Mouse (Mus musculus) ES-Bruce4 (cell line): ENCODE data around the gene Nxt1. TPM values are rescaled to one million over a fixed set of nuclear protein-coding genes. Genes with fewer than 3 reads are reported as not detected.

Experiments
- H3K27ac ChIP-seq: 2 replicates; pipeline ENCODE4 v1.5.1; 2012; ENCODE audit warnings: low read length, inconsistent platforms; ENCODE audit not compliant: insufficient read depth
- H3K27me3 ChIP-seq: 2 replicates; pipeline ENCODE4 v1.6.1; 2012; ENCODE audit warnings: mild to moderate bottlenecking, low read length, inconsistent platforms; ENCODE audit not compliant: control insufficient read depth, poor library complexity, insufficient read depth, severe bottlenecking
- H3K36me3 ChIP-seq: 2 replicates; pipeline ENCODE4 v1.6.1; 2012; ENCODE audit warnings: inconsistent platforms, mild to moderate bottlenecking, low read length, moderate library complexity; ENCODE audit not compliant: control insufficient read depth, poor library complexity, insufficient read depth, severe bottlenecking
- H3K4me1 ChIP-seq: one replicate; pipeline ENCODE4 v1.8.1; 2011; ENCODE audit warnings: low read length; ENCODE audit not compliant: control insufficient read depth, insufficient read depth
- H3K4me3 ChIP-seq: 2 replicates; pipeline ENCODE4 v1.5.1; 2011; ENCODE audit warnings: low read depth, mild to moderate bottlenecking, low read length
- H3K9ac ChIP-seq: 2 replicates; pipeline ENCODE4 v1.6.1; 2012; ENCODE audit warnings: low read depth, mild to moderate bottlenecking, inconsistent platforms; ENCODE audit not compliant: poor library complexity, severe bottlenecking
- H3K9me3 ChIP-seq: replicated peaks from 2 replicates; pipeline ENCODE4 v1.6.1; 2012; ENCODE audit warnings: mild to moderate bottlenecking, low read length, inconsistent platforms; ENCODE audit not compliant: control insufficient read depth, poor library complexity, insufficient read depth, severe bottlenecking
- CTCF ChIP-seq: IDR thresholded peaks from one replicate; pipeline ENCODE4 v1.8.1; 2011; ENCODE audit warnings: low read depth, low read length
- EP300 ChIP-seq: IDR thresholded peaks from 2 replicates; pipeline ENCODE4 v1.6.1; 2011; ENCODE audit warnings: low read depth, low read length; ENCODE audit not compliant: insufficient read depth
- POLR2A ChIP-seq: IDR thresholded peaks from one replicate; pipeline ENCODE4 v1.8.1; 2011; ENCODE audit warnings: low read length; ENCODE audit not compliant: insufficient read depth
- polyA plus RNA-seq: library from polyadenylated mRNA; stranded (reverse); fragments of >200 nt; gene quantifications from 2 replicates; pipeline ENCODE4 v1.2.4, GENCODE M21; 2011; ENCODE audit warnings: low read depth; ENCODE audit not compliant: missing spikeins, insufficient read depth, insufficient read length

Gene Nxt1
- polyA plus RNA-seq, 1 experiment = 48.0 TPM

DNA sequence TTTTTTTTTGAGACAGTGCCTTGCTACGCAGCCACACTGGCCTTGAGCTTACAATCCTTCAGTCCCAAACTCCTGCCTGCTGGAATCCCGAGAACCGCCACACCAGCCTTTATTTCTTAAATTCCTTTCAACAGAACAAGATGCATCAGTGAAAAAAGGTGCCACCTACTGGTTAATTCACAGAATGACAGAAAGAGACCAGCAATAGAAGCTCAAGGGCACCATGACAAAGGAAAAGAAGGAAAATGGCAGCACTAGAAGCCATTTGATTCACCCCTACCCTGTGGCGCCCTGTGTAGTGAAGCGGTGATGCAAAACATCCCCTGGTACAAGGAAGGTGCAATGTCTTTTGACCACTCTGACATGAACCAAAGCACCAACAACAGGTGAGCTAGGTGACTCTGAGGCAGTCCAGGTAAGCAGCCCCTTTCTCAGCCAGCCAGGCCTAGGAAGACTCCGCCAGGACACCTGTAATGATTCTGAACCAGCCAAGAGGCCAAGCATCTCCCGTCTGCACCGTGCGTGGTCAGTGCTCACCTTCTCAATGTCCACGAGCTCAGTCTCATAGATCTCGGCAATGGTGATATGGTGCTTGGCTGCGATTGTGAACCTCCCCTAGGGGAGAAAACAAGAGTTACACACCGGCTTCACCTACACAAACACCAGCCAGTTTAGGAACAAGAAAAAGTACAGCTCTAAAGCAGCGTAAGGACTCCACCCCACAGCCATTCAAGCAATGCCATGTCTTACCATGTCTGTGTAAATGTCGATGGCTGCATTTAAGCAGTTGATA lies 34.2 kb downstream of the Nxt1 start:
- H3K27ac ChIP-seq = peak overlapping the region; percentile 69

DNA sequence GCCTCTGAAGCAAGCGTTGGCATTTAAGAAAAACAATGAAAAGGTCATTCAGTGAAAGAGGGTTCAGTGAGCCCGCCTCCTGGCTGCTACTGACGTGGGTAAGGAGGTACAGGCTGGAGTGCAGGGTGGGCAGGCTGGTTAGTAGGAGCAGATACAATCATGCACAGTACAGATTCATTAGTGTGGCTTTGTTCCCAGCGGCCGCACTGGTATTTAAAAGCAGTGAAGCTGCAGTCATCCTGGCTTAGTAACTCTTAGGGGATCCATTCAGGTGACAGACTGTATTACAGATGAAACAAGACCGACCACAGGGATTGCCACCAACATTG lies 34.8 kb downstream of the Nxt1 start:
- Histone ChIP-seq H3K27ac (peak overlapping the region; percentile 69), H3K36me3 (peaks cover 8% of the 10 kb centered on the region), H3K4me3 (0 out of 2 replicates have a peak overlapping the region, but pooled peaks have one; percentile 54), H3K9me3 (no peaks in the 10 kb centered on the region), H3K9ac (no peak overlapping the region), H3K4me1 (peaks cover 3% of the 10 kb centered on the region), H3K27me3 (no peaks in the 10 kb centered on the region)
- TF ChIP-seq CTCF = no peak
- no peak for TF ChIP-seq EP300

More for the DNA sequence above, 34.2 kb downstream of the Nxt1 start:
- H3K4me1 ChIP-seq = peaks cover 3% of the 10 kb centered on the region
- H3K9me3 ChIP-seq = no peaks in the 10 kb centered on the region
- TF ChIP-seq CTCF (no peak), EP300 (no peak), POLR2A (no peak)
- 0 out of 2 replicates have a peak overlapping the region, but pooled peaks have one; percentile 6 for H3K9ac ChIP-seq
- H3K4me3 ChIP-seq = peak overlapping the region; percentile 54
- peaks cover 6% of the 10 kb centered on the region; the same call in 1 of the 2 replicates for H3K36me3 ChIP-seq
- no peaks in the 10 kb centered on the region for H3K27me3 ChIP-seq

GRCm38 (mm10) chr2:148712326-148712725 lies 39.9 kb downstream of the Nxt1 start:
- H3K27me3 ChIP-seq = no peaks in the 10 kb centered on the region
- TF ChIP-seq EP300 (no peak), POLR2A (no peak), CTCF (no peak)
- no peak overlapping the region for H3K27ac ChIP-seq
- H3K4me1 ChIP-seq = no peaks in the 10 kb centered on the region
- no peak overlapping the region for H3K4me3 ChIP-seq
- H3K36me3 ChIP-seq = peaks cover 4% of the 10 kb centered on the region
- H3K9ac ChIP-seq = no peak overlapping the region
- no peaks in the 10 kb centered on the region for H3K9me3 ChIP-seq

DNA sequence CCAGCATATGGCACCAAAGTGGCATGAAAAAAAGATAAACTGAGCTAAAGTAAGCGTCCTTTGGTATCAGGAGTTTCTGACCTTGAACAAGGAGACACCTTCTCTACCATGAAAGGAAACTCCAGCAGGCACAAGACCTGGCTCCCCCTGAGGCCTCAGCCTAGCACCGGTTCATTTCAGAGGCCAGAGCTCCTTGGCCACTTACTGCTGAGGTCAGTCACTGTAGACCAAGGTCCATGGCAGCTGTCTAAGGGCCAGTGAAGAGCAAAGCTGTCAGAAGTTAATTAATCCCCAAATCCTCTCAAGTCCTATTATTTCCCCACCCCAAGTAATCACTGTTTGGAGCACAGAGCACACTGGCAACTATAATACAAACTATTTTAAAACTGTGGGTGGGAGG lies 44.7 kb downstream of the Nxt1 start:
- no peaks in the 10 kb centered on the region for H3K9me3 ChIP-seq

DNA sequence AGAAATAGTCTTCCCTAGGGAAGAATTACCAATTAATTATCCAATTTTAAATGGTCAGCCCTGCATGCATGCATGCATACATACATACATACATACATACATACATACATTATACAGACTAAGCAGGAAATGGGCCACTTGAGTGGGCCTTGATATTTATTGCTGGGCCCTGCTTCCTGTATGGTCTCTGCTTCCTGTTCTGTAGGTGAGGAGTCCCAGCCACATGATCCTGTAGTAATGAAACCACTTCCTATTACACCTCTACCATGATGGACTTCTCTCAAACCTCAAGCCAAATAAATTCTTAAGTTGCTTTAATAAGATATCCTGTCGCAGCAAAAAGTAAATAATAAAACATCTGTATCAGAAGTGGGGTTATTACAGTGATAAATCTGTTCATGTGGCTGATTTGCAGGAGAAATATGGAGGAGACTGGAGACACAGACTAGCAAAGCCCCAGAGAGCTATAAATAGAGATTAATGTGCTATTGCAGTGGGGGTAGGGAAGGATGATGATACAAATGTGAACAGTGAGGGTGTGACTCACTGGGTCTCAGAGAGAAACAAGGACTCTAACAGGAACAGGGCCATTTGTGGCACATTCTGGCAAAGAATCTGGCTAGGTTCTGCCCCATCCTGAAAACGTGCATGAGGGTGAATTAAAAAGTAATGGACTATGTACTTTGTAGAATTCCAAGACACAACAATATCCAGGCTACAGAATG lies 47.0 kb downstream of the Nxt1 start:
- Histone ChIP-seq H3K36me3 (no peaks in the 10 kb centered on the region), H3K27me3 (no peaks in the 10 kb centered on the region), H3K27ac (no peak overlapping the region), H3K4me3 (no peak overlapping the region), H3K4me1 (no peaks in the 10 kb centered on the region), H3K9ac (no peak overlapping the region), H3K9me3 (no peaks in the 10 kb centered on the region)
- no peak for TF ChIP-seq CTCF
- no peak for TF ChIP-seq EP300
- TF ChIP-seq POLR2A = no peak

More for the DNA sequence above, 44.7 kb downstream of the Nxt1 start:
- H3K27me3 ChIP-seq = no peaks in the 10 kb centered on the region
- H3K36me3 ChIP-seq = no peaks in the 10 kb centered on the region
- TF ChIP-seq POLR2A = no peak
- TF ChIP-seq EP300 = no peak
- no peak for TF ChIP-seq CTCF
- H3K4me3 ChIP-seq = no peak overlapping the region
- H3K27ac ChIP-seq = no peak overlapping the region
- no peaks in the 10 kb centered on the region for H3K4me1 ChIP-seq
- no peak overlapping the region for H3K9ac ChIP-seq

Other genes with a start within 250 kb of the Nxt1 start
- gene Cd93, start 229.0 kb upstream of the Nxt1 start, polyA plus RNA-seq = 0.15 TPM in 1 of 2 replicates, not detected in the other
- gene Gzf1, start 8.4 kb downstream of the Nxt1 start, polyA plus RNA-seq = 24.1 and 24.8 TPM in 2 replicates
- gene Napb, start 59.9 kb downstream of the Nxt1 start, polyA plus RNA-seq = 3.7 and 4.3 TPM in 2 replicates
- gene Cstl1, start 77.8 kb downstream of the Nxt1 start, polyA plus RNA-seq = not detected in 2 replicates
- gene Cst11, start 98.9 kb downstream of the Nxt1 start, polyA plus RNA-seq = not detected in 2 replicates
- gene 8030411F24Rik, start 109.4 kb downstream of the Nxt1 start, polyA plus RNA-seq = not detected in 2 replicates
- gene Cst12, start 116.8 kb downstream of the Nxt1 start, polyA plus RNA-seq = not detected in 2 replicates
- not detected in 2 replicates for gene Cst8, start 126.2 kb downstream of the Nxt1 start, polyA plus RNA-seq
- not detected in 2 replicates for gene Cst13, start 147.5 kb downstream of the Nxt1 start, polyA plus RNA-seq
- gene Cst9, start 162.5 kb downstream of the Nxt1 start, polyA plus RNA-seq = not detected in 2 replicates
- not detected in 2 replicates for gene 9230104L09Rik, start 192.4 kb downstream of the Nxt1 start, polyA plus RNA-seq
- 299 and 318 TPM in 2 replicates for gene Cst3, start 203.1 kb downstream of the Nxt1 start, polyA plus RNA-seq